Mouse (Mus musculus): Measurements from ENCODE around the gene Abca5. TPM values are rescaled to one million over a fixed set of nuclear protein-coding genes. Genes with fewer than 3 reads are reported as not detected.

The Abca5 gene
- polyA plus RNA-seq, 1 experiment from 2014 or later, result 6.6 TPM

GRCm38 (mm10) chr11:110257911-110258310, 79.6 kb downstream of the Abca5 start:
- Histone ChIP-seq H3K9me3 (ENCODE audit: low read depth, low read length) (0 out of 2 replicates have a peak, but pooled peaks cover 4% of the 10 kb centered on the region), H3K36me3 (ENCODE audit: insufficient read depth) (no peaks in the 10 kb centered on the region), H3K27me3 (ENCODE audit: insufficient read depth, low read length) (no peaks in the 10 kb centered on the region), H3K4me2 (no peak overlapping the region), H3K9ac (no peak overlapping the region), H3K4me1 (ENCODE audit: insufficient read depth) (no peaks in the 10 kb centered on the region), H3K27ac (ENCODE audit: low read depth) (no peak overlapping the region), H3K4me3 (ENCODE audit: low read depth, low read length) (no peak overlapping the region)
- no peak for DNase-seq
- no peak for TF ChIP-seq CTCF (IDR thresholded peaks at IDR 0.05; ENCODE audit: low read depth)
- WGBS, result 69% methylated on average over 4 of the region's 4 CpGs
- no peak for ATAC-seq (ENCODE audit: insufficient read depth)

GRCm38 (mm10) chr11:110257061-110257460, 80.5 kb downstream of the Abca5 start:
- H3K9ac ChIP-seq, result no peak overlapping the region
- DNase-seq (no peak), ATAC-seq (ENCODE audit: insufficient read depth) (no peak)
- H3K36me3 ChIP-seq (ENCODE audit: insufficient read depth), result no peaks in the 10 kb centered on the region
- no peaks in the 10 kb centered on the region for H3K27me3 ChIP-seq (ENCODE audit: insufficient read depth, low read length)
- H3K4me2 ChIP-seq, result no peak overlapping the region
- no peak overlapping the region for H3K27ac ChIP-seq (ENCODE audit: low read depth)
- TF ChIP-seq CTCF (IDR thresholded peaks at IDR 0.05; ENCODE audit: low read depth), result no peak
- 86% methylated on average over 4 of the region's 4 CpGs for WGBS
- no peaks in the 10 kb centered on the region for H3K4me1 ChIP-seq (ENCODE audit: insufficient read depth)
- H3K9me3 ChIP-seq (ENCODE audit: low read depth, low read length), result 0 out of 2 replicates have a peak, but pooled peaks cover 4% of the 10 kb centered on the region
- no peak overlapping the region for H3K4me3 ChIP-seq (ENCODE audit: low read depth, low read length)

GRCm38 (mm10) chr11:110252256-110252655, 85.3 kb downstream of the Abca5 start:
- no peak for ATAC-seq (ENCODE audit: insufficient read depth)
- H3K27me3 ChIP-seq (ENCODE audit: insufficient read depth, low read length), result no peaks in the 10 kb centered on the region
- H3K4me3 ChIP-seq (ENCODE audit: low read depth, low read length), result no peak overlapping the region
- H3K9ac ChIP-seq, result no peak overlapping the region
- H3K9me3 ChIP-seq (ENCODE audit: low read depth, low read length), result no peaks in the 10 kb centered on the region
- TF ChIP-seq CTCF (IDR thresholded peaks at IDR 0.05; ENCODE audit: low read depth), result no peak
- H3K4me2 ChIP-seq, result no peak overlapping the region
- H3K27ac ChIP-seq (ENCODE audit: low read depth), result no peak overlapping the region
- 37% methylated on average over 3 of the region's 3 CpGs for WGBS
- no peaks in the 10 kb centered on the region for H3K4me1 ChIP-seq (ENCODE audit: insufficient read depth)
- DNase-seq, result peak; percentile 7
- no peaks in the 10 kb centered on the region for H3K36me3 ChIP-seq (ENCODE audit: insufficient read depth)

GRCm38 (mm10) chr11:110251534-110251933, 86.0 kb downstream of the Abca5 start, which contains the start of gene Abca6:
Gene Abca6 (minus strand): TSS chr11:110251776.
- no peak for TF ChIP-seq CTCF (IDR thresholded peaks at IDR 0.05; ENCODE audit: low read depth)
- peak within 1 kb of the TSS; percentile 49 for H3K4me2 ChIP-seq
- DNase-seq, result peak; percentile 71
- H3K36me3 ChIP-seq (ENCODE audit: insufficient read depth), result no peaks in the 10 kb centered on the region
- H3K9me3 ChIP-seq (ENCODE audit: low read depth, low read length), result no peaks in the 10 kb centered on the region
- peak within 1 kb of the TSS; percentile 19 for H3K4me3 ChIP-seq (ENCODE audit: low read depth, low read length)
- H3K9ac ChIP-seq, result no peak within 1 kb of the TSS
- H3K27me3 ChIP-seq (ENCODE audit: insufficient read depth, low read length), result no peaks in the 10 kb centered on the region
- WGBS, result 6% methylated on average over 8 of the region's 8 CpGs
- peak within 1 kb of the TSS; percentile 34; the same call in 1 of the 2 replicates for H3K27ac ChIP-seq (ENCODE audit: low read depth)
- no peaks in the 10 kb centered on the region for H3K4me1 ChIP-seq (ENCODE audit: insufficient read depth)
- peak; percentile 75; the same call in 1 of the 2 replicates for ATAC-seq (ENCODE audit: insufficient read depth)

- ATAC-seq (ENCODE audit: insufficient read depth) (no peak), DNase-seq (no peak)
- Histone ChIP-seq H3K9ac (no peak overlapping the region), H3K4me2 (no peak overlapping the region), H3K4me1 (ENCODE audit: insufficient read depth) (no peaks in the 10 kb centered on the region), H3K27me3 (ENCODE audit: insufficient read depth, low read length) (no peaks in the 10 kb centered on the region), H3K4me3 (ENCODE audit: low read depth, low read length) (no peak overlapping the region), H3K9me3 (ENCODE audit: low read depth, low read length) (no peaks in the 10 kb centered on the region), H3K36me3 (ENCODE audit: insufficient read depth) (no peaks in the 10 kb centered on the region), H3K27ac (ENCODE audit: low read depth) (no peak overlapping the region)
- WGBS, result 83% methylated on average over 10 of the region's 10 CpGs
- TF ChIP-seq CTCF (IDR thresholded peaks at IDR 0.05; ENCODE audit: low read depth), result no peak
Observed at GRCm38 (mm10) chr11:110244730-110245129, 92.8 kb downstream of the Abca5 start.

GRCm38 (mm10) chr11:110237466-110237865, 100.0 kb downstream of the Abca5 start:
- H3K9ac ChIP-seq, result no peak overlapping the region
- H3K27me3 ChIP-seq (ENCODE audit: insufficient read depth, low read length), result no peaks in the 10 kb centered on the region
- no peaks in the 10 kb centered on the region for H3K9me3 ChIP-seq (ENCODE audit: low read depth, low read length)
- 76% methylated on average over 2 of the region's 2 CpGs for WGBS
- ATAC-seq (ENCODE audit: insufficient read depth) (no peak), DNase-seq (no peak)
- no peak overlapping the region for H3K27ac ChIP-seq (ENCODE audit: low read depth)
- no peak overlapping the region for H3K4me2 ChIP-seq
- no peaks in the 10 kb centered on the region for H3K4me1 ChIP-seq (ENCODE audit: insufficient read depth)
- no peaks in the 10 kb centered on the region for H3K36me3 ChIP-seq (ENCODE audit: insufficient read depth)
- H3K4me3 ChIP-seq (ENCODE audit: low read depth, low read length), result no peak overlapping the region
- TF ChIP-seq CTCF (IDR thresholded peaks at IDR 0.05; ENCODE audit: low read depth), result no peak

- no peak for TF ChIP-seq CTCF (IDR thresholded peaks at IDR 0.05; ENCODE audit: low read depth)
- Histone ChIP-seq H3K36me3 (ENCODE audit: insufficient read depth) (no peaks in the 10 kb centered on the region), H3K9me3 (ENCODE audit: low read depth, low read length) (no peaks in the 10 kb centered on the region), H3K9ac (no peak overlapping the region), H3K4me1 (ENCODE audit: insufficient read depth) (no peaks in the 10 kb centered on the region), H3K4me3 (ENCODE audit: low read depth, low read length) (no peak overlapping the region), H3K27ac (ENCODE audit: low read depth) (no peak overlapping the region), H3K27me3 (ENCODE audit: insufficient read depth, low read length) (no peaks in the 10 kb centered on the region), H3K4me2 (no peak overlapping the region)
- ATAC-seq (ENCODE audit: insufficient read depth) (no peak), DNase-seq (no peak)
Observed at GRCm38 (mm10) chr11:110232975-110233374, 104.5 kb downstream of the Abca5 start.

Other genes starting within 250 kb of the Abca5 start
- gene Abca8a, start 241.7 kb downstream of the Abca5 start, polyA plus RNA-seq (2014; fragmentation: Nextera tagmentation; extraction: Ambion mirVana), result 3.6 and 4.8 TPM in 2 replicates
- gene Abca9, start 169.5 kb downstream of the Abca5 start, polyA plus RNA-seq (2014; fragmentation: Nextera tagmentation; extraction: Ambion mirVana), result 6.3 and 6.8 TPM in 2 replicates
- gene Abca6, start 85.9 kb downstream of the Abca5 start, polyA plus RNA-seq (2014; fragmentation: Nextera tagmentation; extraction: Ambion mirVana), result 2.1 and 2.2 TPM in 2 replicates
- gene Map2k6, start 61.4 kb upstream of the Abca5 start, polyA plus RNA-seq (2014; fragmentation: Nextera tagmentation; extraction: Ambion mirVana), result 25.4 and 26.4 TPM in 2 replicates